Mouse (Mus musculus) cortical plate, adult 2 months (tissue): ENCODE data around the gene Dgkh. TPM values are rescaled to one million over a fixed set of nuclear protein-coding genes. Genes with fewer than 3 reads are reported as not detected.

Source experiments
- H3K27ac ChIP-seq: fragments of 200-500 bp; 2 replicates; pipeline ENCODE4 v1.5.1; 2012; ENCODE audit warnings: low read length, control low read depth, inconsistent platforms; ENCODE audit not compliant: insufficient read depth
- H3K4me1 ChIP-seq: fragments of 200-500 bp; 2 replicates; pipeline ENCODE4 v1.6.1; 2011; ENCODE audit warnings: low read length; ENCODE audit not compliant: control insufficient read depth, insufficient read depth
- H3K4me3 ChIP-seq: fragments of 200-500 bp; 2 replicates; pipeline ENCODE4 v1.5.1; 2011; ENCODE audit warnings: mild to moderate bottlenecking, low read length, control low read depth; ENCODE audit not compliant: insufficient read depth
- CTCF ChIP-seq: fragments of 200-500 bp; IDR thresholded peaks from 2 replicates; pipeline ENCODE4 v1.5.1; 2011; ENCODE audit warnings: mild to moderate bottlenecking, control low read depth, low read length; ENCODE audit not compliant: insufficient read depth; ENCODE audit errors: extremely low read depth
- POLR2A ChIP-seq: fragments of 200-500 bp; IDR thresholded peaks from 2 replicates; pipeline ENCODE4 v1.6.1; 2011; ENCODE audit warnings: mild to moderate bottlenecking, low read length, control low read depth; ENCODE audit not compliant: insufficient read depth; ENCODE audit errors: extremely low read depth
- polyA plus RNA-seq: library from polyadenylated mRNA; depleted of rRNA; stranded (reverse); fragments of >200 nt; gene quantifications from 2 replicates; pipeline ENCODE4 v1.2.3, GENCODE M21; 2012

The Dgkh gene
- polyA plus RNA-seq, 1 experiment: 18.4 TPM

DNA sequence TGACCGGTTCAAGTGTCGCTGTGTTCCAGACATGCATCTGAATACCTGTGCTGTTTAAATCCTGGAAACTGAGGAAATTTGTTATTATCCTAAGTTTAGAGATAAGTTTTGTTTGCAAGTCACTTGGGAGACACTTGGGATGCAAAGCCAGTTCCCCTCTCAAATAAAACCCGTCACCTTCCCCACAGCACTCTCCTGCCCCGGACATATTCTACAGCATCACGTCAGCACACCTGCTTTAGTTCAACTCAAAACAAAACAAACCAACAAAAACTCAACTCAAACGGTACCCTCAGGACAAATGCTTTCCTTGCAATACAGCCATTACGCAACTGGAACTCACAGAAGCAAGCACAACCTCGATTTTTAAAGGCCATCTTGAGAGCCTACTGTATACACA lies 31.1 kb downstream of the Dgkh start:
- TF ChIP-seq CTCF (no peak), POLR2A (no peak)
- no peak overlapping the region for H3K27ac ChIP-seq
- H3K4me3 ChIP-seq: no peak overlapping the region
- peaks cover 11% of the 10 kb centered on the region for H3K4me1 ChIP-seq

DNA sequence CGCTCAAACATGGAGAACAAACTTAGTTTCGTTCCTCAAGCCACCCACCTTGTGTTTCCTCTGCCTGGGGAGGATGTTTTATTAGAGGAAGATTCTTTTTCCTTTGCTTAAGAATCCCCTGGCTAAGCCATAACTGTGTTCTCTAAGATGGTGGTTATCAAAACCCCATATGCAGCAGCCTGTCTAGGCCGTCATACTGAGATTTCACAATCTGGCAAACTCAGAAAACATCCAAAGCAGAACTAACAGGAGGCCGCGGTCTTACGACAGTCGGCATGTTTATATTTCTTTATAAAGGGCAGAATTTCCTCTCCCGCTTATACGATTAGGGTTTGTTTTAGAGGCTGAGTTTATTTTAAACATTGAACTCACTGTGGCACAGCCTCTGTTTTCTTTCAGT lies 31.5 kb downstream of the Dgkh start:
- TF ChIP-seq POLR2A: no peak
- no peak for TF ChIP-seq CTCF
- H3K4me1 ChIP-seq: peaks cover 11% of the 10 kb centered on the region
- no peak overlapping the region for H3K27ac ChIP-seq
- no peak overlapping the region for H3K4me3 ChIP-seq

- H3K4me3 ChIP-seq: no peak overlapping the region
- H3K27ac ChIP-seq: no peak overlapping the region
- TF ChIP-seq CTCF (no peak), POLR2A (no peak)
- peaks cover 11% of the 10 kb centered on the region for H3K4me1 ChIP-seq
Observed at GRCm38 (mm10) chr14:78699634-78700033, 32.9 kb downstream of the Dgkh start.

DNA sequence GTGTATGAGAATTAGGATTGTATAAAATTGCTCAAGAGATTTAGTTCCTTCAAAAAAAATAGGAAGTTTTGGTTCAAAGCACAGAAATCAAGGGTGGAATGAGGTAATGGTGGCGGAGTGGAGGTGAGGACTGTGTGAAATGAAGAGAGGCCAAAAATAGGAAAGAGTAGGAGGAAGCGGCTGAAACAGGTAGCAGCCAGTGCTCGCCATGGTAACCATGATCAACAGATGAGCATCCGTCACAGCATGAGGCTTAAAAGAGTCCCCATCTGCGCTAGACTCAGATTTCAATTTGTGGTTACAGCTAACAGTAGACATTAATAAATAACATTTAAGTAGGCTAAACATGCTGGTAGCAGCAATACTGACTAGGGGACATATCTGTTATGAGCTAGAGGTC lies 33.4 kb downstream of the Dgkh start:
- Histone ChIP-seq H3K4me1 (peaks cover 11% of the 10 kb centered on the region), H3K27ac (no peak overlapping the region), H3K4me3 (no peak overlapping the region)
- TF ChIP-seq POLR2A (no peak), CTCF (no peak)

- Histone ChIP-seq H3K4me1 (peaks cover 3% of the 10 kb centered on the region; the same call in 1 of the 2 replicates), H3K4me3 (no peak overlapping the region), H3K27ac (no peak overlapping the region)
- TF ChIP-seq CTCF (no peak), POLR2A (no peak)
Observed at GRCm38 (mm10) chr14:78694121-78694520, 38.5 kb downstream of the Dgkh start.

DNA sequence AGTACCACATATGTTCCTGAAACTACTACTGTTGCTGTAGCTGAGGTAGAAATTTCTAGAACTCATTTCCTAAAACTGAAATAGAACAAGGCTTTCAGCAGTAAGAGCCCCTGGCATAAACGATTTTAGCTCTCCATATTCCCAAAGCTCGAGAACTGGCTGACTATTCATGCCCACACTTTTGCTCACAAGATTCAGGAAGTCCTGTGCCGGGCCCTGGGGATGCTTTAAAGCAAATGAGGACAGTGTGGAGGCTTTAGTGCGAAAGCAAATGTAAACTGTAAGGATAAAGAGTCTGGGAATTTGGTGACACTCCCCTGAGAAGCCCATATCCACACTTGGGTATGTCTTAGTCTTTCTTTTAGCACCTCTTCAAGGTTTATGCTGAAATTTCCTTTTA lies 40.0 kb downstream of the Dgkh start:
- TF ChIP-seq POLR2A (no peak), CTCF (no peak)
- Histone ChIP-seq H3K4me1 (no peaks in the 10 kb centered on the region), H3K27ac (no peak overlapping the region), H3K4me3 (no peak overlapping the region)

DNA sequence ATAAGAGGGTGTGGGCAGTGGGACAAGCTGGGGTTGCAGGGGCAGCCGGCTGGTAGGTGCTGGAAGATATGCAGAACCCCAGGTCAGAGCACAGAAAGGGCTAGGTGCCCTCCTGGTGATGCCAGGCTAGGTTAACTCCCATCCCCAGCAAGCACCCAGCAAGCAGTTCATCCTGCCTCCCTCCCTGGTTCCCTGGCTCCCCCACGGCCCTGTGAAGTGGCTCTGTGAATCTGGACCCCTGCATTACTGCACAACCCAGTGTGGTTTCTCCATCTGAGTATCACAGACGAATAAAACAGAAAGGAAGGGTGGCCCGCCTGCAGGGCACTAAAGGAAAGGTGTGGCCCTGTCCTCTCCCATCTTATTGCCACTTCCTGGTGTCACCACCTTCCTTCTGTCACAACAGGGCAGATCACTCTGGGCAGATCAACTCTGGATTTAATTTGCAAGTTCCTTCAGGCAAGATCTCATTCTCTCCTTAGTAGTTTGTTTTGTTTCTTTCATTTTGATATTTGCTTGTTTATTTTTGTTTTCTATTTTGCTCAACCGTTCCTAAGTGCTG lies 40.6 kb downstream of the Dgkh start:
- TF ChIP-seq POLR2A (no peak), CTCF (no peak)
- H3K4me3 ChIP-seq: no peak overlapping the region
- no peak overlapping the region for H3K27ac ChIP-seq
- H3K4me1 ChIP-seq: no peaks in the 10 kb centered on the region

DNA sequence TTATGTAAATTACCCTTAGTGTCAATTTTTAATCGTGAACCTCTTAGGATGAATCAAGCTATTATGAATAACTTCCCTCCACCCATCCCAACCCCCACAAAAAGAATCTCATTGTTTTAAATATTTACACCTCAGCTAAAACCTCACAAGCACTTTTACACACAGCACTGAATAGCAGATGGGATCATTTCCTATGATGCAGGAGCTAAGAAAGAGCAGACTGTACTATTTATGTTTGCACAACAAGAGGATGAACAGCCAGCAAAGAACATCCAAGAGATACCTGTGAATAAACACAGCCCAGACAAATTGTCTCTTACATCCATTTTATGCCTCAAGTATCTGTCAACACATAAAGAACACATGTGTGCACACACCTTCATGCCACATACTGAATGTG lies 41.7 kb downstream of the Dgkh start:
- no peaks in the 10 kb centered on the region for H3K4me1 ChIP-seq
- no peak for TF ChIP-seq POLR2A
- no peak for TF ChIP-seq CTCF
- H3K27ac ChIP-seq: no peak overlapping the region
- H3K4me3 ChIP-seq: no peak overlapping the region

- Histone ChIP-seq H3K27ac (no peak overlapping the region), H3K4me1 (no peaks in the 10 kb centered on the region), H3K4me3 (no peak overlapping the region)
- TF ChIP-seq CTCF: no peak
- no peak for TF ChIP-seq POLR2A
Observed at GRCm38 (mm10) chr14:78690387-78690786, 42.2 kb downstream of the Dgkh start.

DNA sequence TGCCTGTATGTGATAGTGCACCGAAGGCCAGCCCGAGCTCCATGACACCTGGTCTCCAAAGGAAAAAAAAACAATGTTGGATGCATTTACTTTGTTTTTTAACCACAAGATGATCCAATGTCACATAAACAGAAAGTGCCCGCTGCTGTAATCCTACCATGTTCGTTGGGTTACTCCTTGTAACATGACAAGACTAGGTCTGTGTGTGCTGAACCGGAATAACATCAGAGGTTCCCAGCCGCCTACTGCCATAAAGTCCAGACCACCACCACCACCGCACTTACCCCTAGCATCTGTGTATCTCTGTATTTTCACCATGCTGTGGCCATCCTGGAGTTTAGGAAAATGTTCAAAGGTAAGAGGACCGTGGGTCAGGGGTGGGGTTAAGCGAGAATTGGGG lies 42.6 kb downstream of the Dgkh start:
- Histone ChIP-seq H3K4me1 (no peaks in the 10 kb centered on the region), H3K4me3 (no peak overlapping the region), H3K27ac (no peak overlapping the region)
- TF ChIP-seq CTCF: no peak
- TF ChIP-seq POLR2A: no peak

DNA sequence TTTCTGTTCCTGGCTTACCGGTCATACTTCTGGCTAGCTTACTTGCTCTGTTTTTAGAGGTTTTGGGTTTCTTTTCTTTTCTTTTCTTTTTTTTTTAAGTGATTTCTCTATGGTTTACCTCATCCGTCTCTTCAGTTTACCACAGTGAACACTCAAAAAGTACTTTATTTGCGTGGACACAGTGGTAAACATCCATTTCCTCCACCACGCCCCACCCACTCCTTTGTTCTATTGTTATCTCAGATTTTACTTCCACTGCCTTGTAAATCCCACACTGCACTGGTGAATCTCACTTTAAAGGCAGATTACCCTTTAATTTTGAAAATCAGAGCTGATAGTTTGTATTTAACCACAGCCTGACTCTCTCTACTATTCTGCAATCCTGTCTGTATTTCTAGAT lies 44.9 kb downstream of the Dgkh start:
- H3K4me3 ChIP-seq: no peak overlapping the region
- TF ChIP-seq CTCF: no peak
- no peak for TF ChIP-seq POLR2A
- H3K4me1 ChIP-seq: no peaks in the 10 kb centered on the region
- H3K27ac ChIP-seq: no peak overlapping the region
